Mouse (Mus musculus): ENCODE results near the gene 6430548M08Rik. TPM values are rescaled to one million over a fixed set of nuclear protein-coding genes. Genes with fewer than 3 reads are reported as not detected.

The 6430548M08Rik gene
- polyA plus RNA-seq (2012; rRNA removed; ENCODE audit: low replicate concordance) = 9.1 and 21.5 TPM in 2 replicates

GRCm38 (mm10) chr8:120113758-120114255 is at the start of gene 6430548M08Rik:
Gene 6430548M08Rik, plus strand, starts transcription at chr8:120114152.

DNA sequence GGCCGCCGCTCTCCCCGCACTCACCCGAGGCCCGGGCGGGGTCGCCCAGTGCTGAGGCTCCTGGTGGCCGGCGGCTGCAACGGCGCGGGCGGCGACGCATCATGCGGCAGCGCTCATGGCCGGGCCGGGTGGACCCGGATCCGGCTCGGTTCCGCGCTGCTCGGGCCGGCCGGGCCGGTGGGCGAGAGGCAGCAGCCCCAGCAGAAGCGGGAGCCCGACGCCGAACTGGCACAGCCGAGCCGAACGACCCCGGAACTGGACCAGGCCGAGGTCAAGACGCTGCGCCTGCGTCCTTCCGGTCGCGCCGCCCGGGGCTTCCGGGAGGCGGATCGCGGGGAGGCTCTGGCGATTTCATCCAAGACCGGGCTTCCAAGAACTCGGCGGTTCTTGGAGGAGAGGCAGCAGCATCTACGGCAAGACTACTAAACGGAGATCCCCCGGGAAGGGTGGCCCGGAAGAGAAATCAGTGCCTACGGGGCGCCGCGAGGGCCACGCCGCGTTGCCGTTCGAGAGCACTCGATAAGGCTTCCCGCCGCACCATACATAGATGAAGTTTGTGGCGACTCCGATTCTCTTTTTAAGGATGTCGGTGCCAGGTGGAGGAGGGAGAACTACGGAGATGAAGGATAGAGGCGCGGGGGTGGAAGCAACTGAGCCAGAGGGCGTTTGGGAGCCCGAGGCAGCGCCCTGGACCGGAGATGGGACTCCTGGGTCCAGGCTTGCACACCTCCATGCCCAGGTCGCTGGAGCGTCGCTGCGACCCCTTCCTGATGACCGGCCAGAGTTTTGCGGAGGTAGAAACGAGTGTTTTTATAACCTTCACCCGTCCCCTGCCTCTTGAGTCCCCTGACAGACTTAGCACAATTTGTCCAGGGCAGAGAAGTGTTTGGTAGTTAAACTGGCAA is 12.6 kb upstream of the 6430548M08Rik start, which contains the start of gene Zdhhc7:
Gene Zdhhc7 (minus strand): TSS at position 415 of the 905 bp plus-strand sequence.

GRCm38 (mm10) chr8:120177318-120178123 is 63.6 kb downstream of the 6430548M08Rik start, which contains the start of gene Fam92b:
Gene Fam92b, minus strand, starts transcription at chr8:120177466.

Other genes starting within 250 kb of the 6430548M08Rik start
- gene Usp10, start 203.8 kb upstream of the 6430548M08Rik start, polyA plus RNA-seq (2012; rRNA removed; ENCODE audit: low replicate concordance) = 43.6 and 78.8 TPM in 2 replicates
- gene Gm20388, start 203.3 kb upstream of the 6430548M08Rik start, polyA plus RNA-seq (2012; rRNA removed; ENCODE audit: low replicate concordance) = 79.6 and 91.0 TPM in 2 replicates
- 26.0 and 30.3 TPM in 2 replicates for gene Crispld2, start 121.7 kb upstream of the 6430548M08Rik start, polyA plus RNA-seq (2012; rRNA removed; ENCODE audit: low replicate concordance)
- gene Zdhhc7, start 12.7 kb upstream of the 6430548M08Rik start, polyA plus RNA-seq (2012; rRNA removed; ENCODE audit: low replicate concordance) = 71.1 and 82.0 TPM in 2 replicates
- not detected in 2 replicates for gene Fam92b, start 63.3 kb downstream of the 6430548M08Rik start, polyA plus RNA-seq (2012; rRNA removed; ENCODE audit: low replicate concordance)
- 27.1 and 46.4 TPM in 2 replicates for gene Gse1, start 114.3 kb downstream of the 6430548M08Rik start, polyA plus RNA-seq (2012; rRNA removed; ENCODE audit: low replicate concordance)

Data from mammary gland, adult 2 months (tissue).